Mouse (Mus musculus) E14TG2a.4 (cell line): Measurements from ENCODE around the gene Thada.

Experiments used
- H3K27me3 ChIP-seq: 2 replicates; pipeline ENCODE4 v1.6.1; 2014; ENCODE audit warnings: low read length, control low read depth; ENCODE audit not compliant: insufficient read depth
- H3K36me3 ChIP-seq: 2 replicates; pipeline ENCODE4 v1.6.1; 2014; ENCODE audit warnings: low read length, control low read depth; ENCODE audit not compliant: insufficient read depth
- H3K4me1 ChIP-seq: replicated peaks from 2 replicates; pipeline ENCODE4 v1.6.1; 2014; ENCODE audit warnings: low read depth, low read length, control low read depth
- H3K4me3 ChIP-seq: replicated peaks from 2 replicates; pipeline ENCODE4 v1.5.1; 2014; ENCODE audit warnings: mild to moderate bottlenecking, low read length
- H3K9me3 ChIP-seq: 2 replicates; pipeline ENCODE4 v1.6.1; 2014; ENCODE audit warnings: low read length, control low read depth
- CTCF ChIP-seq: conservative IDR thresholded peaks from 2 replicates; pipeline ENCODE4 v1.5.1; 2014; ENCODE audit warnings: low read length
- NANOG ChIP-seq: IDR thresholded peaks from 2 replicates; pipeline ENCODE4 v1.6.1; 2014; ENCODE audit warnings: borderline replicate concordance, low read length, mixed read lengths
- POU5F1 ChIP-seq: IDR thresholded peaks from 2 replicates; pipeline ENCODE4 v1.6.1; 2014; ENCODE audit warnings: low read length, borderline replicate concordance

Gene Thada

GRCm38 (mm10) chr17:84351912-84352789 is 113.9 kb downstream of the Thada start:
- Histone ChIP-seq H3K9me3 (no peaks in the 10 kb centered on the region), H3K4me1 (peaks cover 76% of the 10 kb centered on the region), H3K27me3 (peaks cover 9% of the 10 kb centered on the region), H3K4me3 (peak overlapping the region; percentile 27; the same call in 1 of the 2 replicates), H3K36me3 (peaks cover 42% of the 10 kb centered on the region)
- 0 out of 2 replicates have a peak, but pooled peaks have one; percentile 1 for TF ChIP-seq NANOG
- TF ChIP-seq POU5F1: no peak

- Histone ChIP-seq H3K4me3 (peak overlapping the region; percentile 8; the same call in 1 of the 2 replicates), H3K4me1 (peaks cover 67% of the 10 kb centered on the region), H3K27me3 (peaks cover 9% of the 10 kb centered on the region), H3K9me3 (no peaks in the 10 kb centered on the region), H3K36me3 (peaks cover 46% of the 10 kb centered on the region)
- TF ChIP-seq NANOG (peak; percentile 100), POU5F1 (peak; percentile 61; the same call in 1 of the 2 replicates), CTCF (no peak)
Measured at GRCm38 (mm10) chr17:84351276-84351675, 114.7 kb downstream of the Thada start.

- H3K27me3 ChIP-seq: peaks cover 9% of the 10 kb centered on the region
- H3K9me3 ChIP-seq: no peaks in the 10 kb centered on the region
- peaks cover 56% of the 10 kb centered on the region for H3K36me3 ChIP-seq
- TF ChIP-seq NANOG: no peak
- TF ChIP-seq CTCF: no peak
- no peak for TF ChIP-seq POU5F1
- peaks cover 43% of the 10 kb centered on the region for H3K4me1 ChIP-seq
- H3K4me3 ChIP-seq: no peak overlapping the region
Measured at GRCm38 (mm10) chr17:84348865-84349264, 117.1 kb downstream of the Thada start.

- peaks cover 51% of the 10 kb centered on the region for H3K36me3 ChIP-seq
- H3K4me3 ChIP-seq: no peak overlapping the region
- no peaks in the 10 kb centered on the region for H3K9me3 ChIP-seq
- H3K4me1 ChIP-seq: peaks cover 7% of the 10 kb centered on the region
- no peaks in the 10 kb centered on the region for H3K27me3 ChIP-seq
- TF ChIP-seq POU5F1 (no peak), NANOG (no peak), CTCF (no peak)
Measured at GRCm38 (mm10) chr17:84342299-84342817, 123.6 kb downstream of the Thada start.

GRCm38 (mm10) chr17:84341686-84342085 is 124.3 kb downstream of the Thada start:
- peaks cover 52% of the 10 kb centered on the region for H3K36me3 ChIP-seq
- no peak for TF ChIP-seq CTCF
- no peak for TF ChIP-seq POU5F1
- no peak for TF ChIP-seq NANOG
- no peak overlapping the region for H3K4me3 ChIP-seq
- no peaks in the 10 kb centered on the region for H3K27me3 ChIP-seq
- no peaks in the 10 kb centered on the region for H3K9me3 ChIP-seq
- H3K4me1 ChIP-seq: peaks cover 7% of the 10 kb centered on the region

- Histone ChIP-seq H3K9me3 (no peaks in the 10 kb centered on the region), H3K27me3 (no peaks in the 10 kb centered on the region), H3K36me3 (peaks cover 55% of the 10 kb centered on the region), H3K4me3 (no peak overlapping the region), H3K4me1 (peaks cover 7% of the 10 kb centered on the region)
- TF ChIP-seq POU5F1: no peak
Measured at GRCm38 (mm10) chr17:84340574-84340973, 125.4 kb downstream of the Thada start.

GRCm38 (mm10) chr17:84335996-84336395 is 130.0 kb downstream of the Thada start:
- H3K27me3 ChIP-seq: no peaks in the 10 kb centered on the region
- peaks cover 64% of the 10 kb centered on the region for H3K36me3 ChIP-seq
- no peak overlapping the region for H3K4me3 ChIP-seq
- TF ChIP-seq NANOG (no peak), CTCF (no peak), POU5F1 (no peak)
- peaks cover 22% of the 10 kb centered on the region for H3K4me1 ChIP-seq
- no peaks in the 10 kb centered on the region for H3K9me3 ChIP-seq

GRCm38 (mm10) chr17:84335076-84335475 is 130.9 kb downstream of the Thada start:
- no peaks in the 10 kb centered on the region for H3K9me3 ChIP-seq
- no peak overlapping the region for H3K4me3 ChIP-seq
- TF ChIP-seq CTCF: no peak
- TF ChIP-seq POU5F1: no peak
- no peak for TF ChIP-seq NANOG
- peaks cover 64% of the 10 kb centered on the region for H3K36me3 ChIP-seq
- peaks cover 32% of the 10 kb centered on the region for H3K4me1 ChIP-seq
- no peaks in the 10 kb centered on the region for H3K27me3 ChIP-seq
